Mouse (Mus musculus) cerebellum, adult 2 months (tissue): ENCODE measurements around the gene Prkce. TPM values are rescaled to one million over a fixed set of nuclear protein-coding genes. Genes with fewer than 3 reads are reported as not detected.

Experiments
- DNase-seq, 2 experiments: peaks; one replicate each; pipeline ENCODE4 v3.0.0; 2021
- H3K27ac ChIP-seq: fragments of 200-500 bp; 2 replicates; pipeline ENCODE4 v1.5.1; 2012; ENCODE audit warnings: low read length, control low read depth, inconsistent platforms; ENCODE audit not compliant: insufficient read depth
- H3K27me3 ChIP-seq: fragments of 200-500 bp; 2 replicates; pipeline ENCODE4 v1.6.1; 2012; ENCODE audit warnings: inconsistent platforms, mild to moderate bottlenecking, low read length, moderate library complexity; ENCODE audit not compliant: control insufficient read depth, insufficient read depth
- H3K4me1 ChIP-seq: fragments of 200-500 bp; 2 replicates; pipeline ENCODE4 v1.6.1; 2011; ENCODE audit warnings: low read length; ENCODE audit not compliant: control insufficient read depth, insufficient read depth
- H3K4me3 ChIP-seq: fragments of 200-500 bp; replicated peaks from 2 replicates; pipeline ENCODE3; 2011; ENCODE audit warnings: mild to moderate bottlenecking, low read depth, low read length, control low read depth; ENCODE audit not compliant: insufficient read depth
- CTCF ChIP-seq: fragments of 200-500 bp; IDR thresholded peaks from 2 replicates; pipeline ENCODE4 v1.5.1; 2011; ENCODE audit warnings: low read depth, mild to moderate bottlenecking, control low read depth, low read length, moderate library complexity, borderline replicate concordance; ENCODE audit not compliant: insufficient read depth
- POLR2A ChIP-seq: fragments of 200-500 bp; IDR thresholded peaks from 2 replicates; pipeline ENCODE4 v1.6.1; 2011; ENCODE audit warnings: low read length, control low read depth, borderline replicate concordance; ENCODE audit not compliant: insufficient read depth
- WGBS: fragments of 180-500 bp; shearing (Covaris S2); methylation state at CpG from one replicate; pipeline ENCODE4 v1.1.7; 2018; 5-methylcytosine and 5-hydroxymethylcytosine counted together
- polyA plus RNA-seq: library from polyadenylated mRNA; depleted of rRNA; stranded (reverse); fragments of >200 nt; gene quantifications from 2 replicates; pipeline ENCODE4 v1.2.3, GENCODE M21; 2012

Gene Prkce
- polyA plus RNA-seq, 1 experiment, result 53.7 TPM

GRCm38 (mm10) chr17:86400032-86400431 is 232.4 kb downstream of the Prkce start:
- WGBS, result 59% methylated on average over 4 of the region's 4 CpGs
- H3K4me1 ChIP-seq, result peaks cover 15% of the 10 kb centered on the region
- H3K27me3 ChIP-seq, result no peaks in the 10 kb centered on the region
- no peak overlapping the region for H3K4me3 ChIP-seq
- H3K27ac ChIP-seq, result no peak overlapping the region
- TF ChIP-seq POLR2A (no peak), CTCF (no peak)
- no peak for DNase-seq

- TF ChIP-seq POLR2A (no peak), CTCF (no peak)
- peak overlapping the region; percentile 63 for H3K27ac ChIP-seq
- H3K4me3 ChIP-seq, result no peak overlapping the region
- 25% methylated on average over 11 of the region's 11 CpGs for WGBS
- peaks cover 35% of the 10 kb centered on the region for H3K4me1 ChIP-seq
- no peaks in the 10 kb centered on the region for H3K27me3 ChIP-seq
- DNase-seq, result peak; percentile 83 to 90
Measured at GRCm38 (mm10) chr17:86404795-86405501, 237.4 kb downstream of the Prkce start.

- Histone ChIP-seq H3K4me3 (no peak overlapping the region), H3K27ac (0 out of 2 replicates have a peak overlapping the region, but pooled peaks have one; percentile 15), H3K4me1 (peaks cover 35% of the 10 kb centered on the region), H3K27me3 (no peaks in the 10 kb centered on the region)
- WGBS, result 87% methylated on average over 8 of the region's 8 CpGs
- no peak for DNase-seq
- TF ChIP-seq POLR2A (no peak), CTCF (no peak)
Measured at GRCm38 (mm10) chr17:86405644-86406043, 238.1 kb downstream of the Prkce start.

- peak overlapping the region; percentile 47 for H3K27ac ChIP-seq
- DNase-seq, result peak; percentile 47 to 62
- peaks cover 45% of the 10 kb centered on the region for H3K4me1 ChIP-seq
- no peaks in the 10 kb centered on the region for H3K27me3 ChIP-seq
- 55% methylated on average over 8 of the region's 8 CpGs for WGBS
- TF ChIP-seq POLR2A, result no peak
- no peak for TF ChIP-seq CTCF
- H3K4me3 ChIP-seq, result no peak overlapping the region
Measured at GRCm38 (mm10) chr17:86407921-86408613, 240.5 kb downstream of the Prkce start.

GRCm38 (mm10) chr17:86408614-86409006 is 241.0 kb downstream of the Prkce start:
- WGBS, result 37% methylated on average over 5 of the region's 5 CpGs
- Histone ChIP-seq H3K27me3 (no peaks in the 10 kb centered on the region), H3K27ac (peak overlapping the region; percentile 47), H3K4me3 (no peak overlapping the region), H3K4me1 (peaks cover 44% of the 10 kb centered on the region)
- DNase-seq, result peak; percentile 54 to 65
- TF ChIP-seq POLR2A, result no peak
- no peak for TF ChIP-seq CTCF

GRCm38 (mm10) chr17:86409485-86409884 is 241.9 kb downstream of the Prkce start:
- Histone ChIP-seq H3K27ac (no peak overlapping the region), H3K4me1 (peaks cover 35% of the 10 kb centered on the region), H3K27me3 (no peaks in the 10 kb centered on the region), H3K4me3 (no peak overlapping the region)
- TF ChIP-seq CTCF, result no peak
- no peak for TF ChIP-seq POLR2A
- WGBS, result 96% methylated on average over 8 of the region's 8 CpGs
- DNase-seq, result no peak

GRCm38 (mm10) chr17:86410496-86410895 is 242.9 kb downstream of the Prkce start:
- no peaks in the 10 kb centered on the region for H3K27me3 ChIP-seq
- no peak for TF ChIP-seq CTCF
- TF ChIP-seq POLR2A, result no peak
- peaks cover 26% of the 10 kb centered on the region for H3K4me1 ChIP-seq
- DNase-seq, result no peak
- H3K27ac ChIP-seq, result no peak overlapping the region
- no peak overlapping the region for H3K4me3 ChIP-seq
- 72% methylated on average over 12 of the region's 12 CpGs for WGBS

GRCm38 (mm10) chr17:86412141-86412540 is 244.6 kb downstream of the Prkce start:
- H3K4me3 ChIP-seq, result no peak overlapping the region
- no peak for TF ChIP-seq POLR2A
- no peak for TF ChIP-seq CTCF
- no peaks in the 10 kb centered on the region for H3K27me3 ChIP-seq
- WGBS, result 58% methylated on average over 6 of the region's 6 CpGs
- no peak overlapping the region for H3K27ac ChIP-seq
- DNase-seq, result no peak
- H3K4me1 ChIP-seq, result peaks cover 36% of the 10 kb centered on the region
